Mouse (Mus musculus): ENCODE measurements at regions not wholly inside any gene's neighbourhood (a gene's known extent, or its start where the extent isn't known, plus 50 kb on each side); places are given as distances from the start of the nearest gene placed in this dataset.

- Histone ChIP-seq H3K4me3 (ENCODE audit: low read depth, low read length) (no peak overlapping the region), H3K36me3 (ENCODE audit: control insufficient read depth, insufficient read depth, low read length) (no peaks in the 10 kb centered on the region), H3K27me3 (ENCODE audit: control insufficient read depth, insufficient read depth, low read length) (no peaks in the 10 kb centered on the region), H3K4me1 (replicated peaks; ENCODE audit: control insufficient read depth, insufficient read depth, low read length) (no peaks in the 10 kb centered on the region; the same call in 1 of the 2 replicates), H3K9ac (ENCODE audit: low read depth, low read length) (no peak overlapping the region), H3K9me3 (ENCODE audit: control insufficient read depth, low read length) (no peaks in the 10 kb centered on the region), H3K27ac (ENCODE audit: low read depth, low read length) (no peak overlapping the region), H3K4me2 (replicated peaks; ENCODE audit: low read depth, low read length) (no peak overlapping the region)
- DNase-seq (ENCODE audit: low spot score): peak; percentile 35
- 51% methylated on average over 12 of the region's 12 CpGs for WGBS
- ATAC-seq (ENCODE audit: low FRiP score): no peak
Observed at GRCm38 (mm10) chr8:125619336-125619906, 49.8 kb upstream of the Sipa1l2 start.

All from hindbrain, embryonic 11.5 days (tissue).